Mouse (Mus musculus): Measurements from ENCODE around the gene 1700016H13Rik. TPM values are rescaled to one million over a fixed set of nuclear protein-coding genes. Genes with fewer than 3 reads are reported as not detected.

1700016H13Rik gene
- polyA plus RNA-seq, 1 experiment from 2014 or later = 0.49 TPM

DNA sequence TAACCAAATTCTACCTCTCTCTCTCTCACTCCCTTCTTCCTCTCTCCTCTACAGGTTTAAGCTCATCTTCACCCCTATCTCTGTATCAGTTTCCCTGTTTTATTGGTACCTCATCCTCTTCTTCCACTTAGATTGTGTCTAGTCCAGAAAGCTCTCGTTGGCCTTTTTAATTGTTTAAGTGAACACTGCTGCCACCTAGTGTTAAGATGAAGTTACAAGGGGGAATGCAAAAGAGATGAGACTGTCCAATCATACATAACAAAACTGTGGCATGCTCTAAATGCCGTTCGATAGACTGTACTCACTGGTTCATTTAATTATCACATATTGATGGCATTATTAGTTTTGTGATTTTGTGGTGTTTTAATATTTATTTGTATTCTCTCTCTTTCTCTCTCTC lies 3.8 kb upstream of the 1700016H13Rik start:
- H3K4me2 ChIP-seq (ENCODE audit: low read length) = no peak overlapping the region
- ATAC-seq (replicated peaks; ENCODE audit: low FRiP score, low TSS enrichment, low read depth) (no peak), DNase-seq (ENCODE audit: low spot score) (no peak)
- no peaks in the 10 kb centered on the region for H3K27me3 ChIP-seq (replicated peaks; ENCODE audit: control insufficient read depth, insufficient read depth, low read length)
- H3K9me3 ChIP-seq (ENCODE audit: control insufficient read depth, low read length) = no peaks in the 10 kb centered on the region
- no peaks in the 10 kb centered on the region for H3K36me3 ChIP-seq (ENCODE audit: control insufficient read depth, insufficient read depth, low read length)
- 29% methylated on average over 3 of the region's 3 CpGs for WGBS
- H3K9ac ChIP-seq (ENCODE audit: low read length) = no peak overlapping the region
- no peak overlapping the region for H3K27ac ChIP-seq (ENCODE audit: low read depth)
- no peak overlapping the region for H3K4me3 ChIP-seq (ENCODE audit: low read depth, low read length)
- no peaks in the 10 kb centered on the region; the same call in 1 of the 2 replicates for H3K4me1 ChIP-seq (replicated peaks; ENCODE audit: control insufficient read depth, insufficient read depth, low read length)

DNA sequence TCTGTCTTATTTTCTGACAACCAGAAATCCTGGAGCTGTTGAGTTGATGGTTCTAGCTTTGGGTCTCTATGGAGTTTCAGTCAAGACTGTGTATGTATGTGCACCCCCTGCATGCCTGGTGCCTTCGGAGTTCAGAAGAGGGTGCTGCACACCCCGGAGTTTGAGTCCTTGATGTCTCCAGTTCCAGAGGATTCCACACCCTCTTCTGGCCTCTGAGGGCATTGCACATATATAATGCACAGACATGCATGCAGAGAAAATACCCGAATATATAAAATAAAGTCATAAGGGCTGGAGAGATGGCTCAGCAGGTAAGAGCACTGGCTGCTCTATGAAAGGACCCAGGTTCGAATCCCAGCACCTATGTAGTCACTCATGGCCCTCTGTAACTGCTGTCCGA lies 3.1 kb upstream of the 1700016H13Rik start:
- Histone ChIP-seq H3K4me2 (ENCODE audit: low read length) (no peak overlapping the region), H3K27ac (ENCODE audit: low read depth) (no peak overlapping the region), H3K9ac (ENCODE audit: low read length) (no peak overlapping the region), H3K36me3 (ENCODE audit: control insufficient read depth, insufficient read depth, low read length) (no peaks in the 10 kb centered on the region), H3K4me1 (replicated peaks; ENCODE audit: control insufficient read depth, insufficient read depth, low read length) (no peaks in the 10 kb centered on the region; the same call in 1 of the 2 replicates), H3K4me3 (ENCODE audit: low read depth, low read length) (no peak overlapping the region), H3K9me3 (ENCODE audit: control insufficient read depth, low read length) (no peaks in the 10 kb centered on the region), H3K27me3 (replicated peaks; ENCODE audit: control insufficient read depth, insufficient read depth, low read length) (no peaks in the 10 kb centered on the region)
- WGBS = 64% methylated on average over 5 of the region's 5 CpGs
- ATAC-seq (replicated peaks; ENCODE audit: low FRiP score, low TSS enrichment, low read depth) (no peak), DNase-seq (ENCODE audit: low spot score) (no peak)

- Histone ChIP-seq H3K27me3 (replicated peaks; ENCODE audit: control insufficient read depth, insufficient read depth, low read length) (no peaks in the 10 kb centered on the region), H3K4me3 (ENCODE audit: low read depth, low read length) (no peak overlapping the region), H3K9ac (ENCODE audit: low read length) (no peak overlapping the region), H3K27ac (ENCODE audit: low read depth) (no peak overlapping the region), H3K9me3 (ENCODE audit: control insufficient read depth, low read length) (no peaks in the 10 kb centered on the region), H3K36me3 (ENCODE audit: control insufficient read depth, insufficient read depth, low read length) (no peaks in the 10 kb centered on the region), H3K4me2 (ENCODE audit: low read length) (peak overlapping the region; percentile 97), H3K4me1 (replicated peaks; ENCODE audit: control insufficient read depth, insufficient read depth, low read length) (no peaks in the 10 kb centered on the region; the same call in 1 of the 2 replicates)
- ATAC-seq (replicated peaks; ENCODE audit: low FRiP score, low TSS enrichment, low read depth) (no peak), DNase-seq (ENCODE audit: low spot score) (no peak)
- 59% methylated on average over 4 of the region's 4 CpGs for WGBS
These were observed 1.0 kb downstream of the 1700016H13Rik start for GRCm38 (mm10) chr5:103654780-103655179.

DNA sequence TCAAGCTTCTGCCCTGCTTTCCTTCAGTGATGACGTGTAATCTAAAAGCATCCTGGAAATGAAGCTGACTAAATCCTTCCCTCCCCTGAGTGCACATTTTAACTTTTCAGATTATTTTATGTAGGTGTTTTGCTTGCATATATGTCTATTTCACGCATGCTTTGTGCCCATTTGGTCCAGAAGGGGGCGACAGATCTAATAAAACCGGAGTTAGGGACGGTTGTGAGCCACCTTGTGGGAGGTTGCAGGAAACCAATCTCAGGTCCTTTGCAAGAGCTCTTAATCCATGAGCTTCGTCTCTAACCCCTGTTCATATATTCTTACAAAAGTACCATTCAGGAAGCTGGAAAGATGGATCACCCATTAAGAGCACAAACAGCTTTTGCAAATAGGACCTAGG lies 1.6 kb downstream of the 1700016H13Rik start:
- Histone ChIP-seq H3K36me3 (ENCODE audit: control insufficient read depth, insufficient read depth, low read length) (no peaks in the 10 kb centered on the region), H3K27ac (ENCODE audit: low read depth) (no peak overlapping the region), H3K4me2 (ENCODE audit: low read length) (no peak overlapping the region), H3K4me1 (replicated peaks; ENCODE audit: control insufficient read depth, insufficient read depth, low read length) (no peaks in the 10 kb centered on the region; the same call in 1 of the 2 replicates), H3K9me3 (ENCODE audit: control insufficient read depth, low read length) (no peaks in the 10 kb centered on the region), H3K27me3 (replicated peaks; ENCODE audit: control insufficient read depth, insufficient read depth, low read length) (no peaks in the 10 kb centered on the region), H3K4me3 (ENCODE audit: low read depth, low read length) (no peak overlapping the region), H3K9ac (ENCODE audit: low read length) (no peak overlapping the region)
- ATAC-seq (replicated peaks; ENCODE audit: low FRiP score, low TSS enrichment, low read depth) = no peak
- DNase-seq (ENCODE audit: low spot score) = no peak
- 39% methylated on average over 6 of the region's 6 CpGs for WGBS

- H3K4me1 ChIP-seq (replicated peaks; ENCODE audit: control insufficient read depth, insufficient read depth, low read length) = 0 out of 2 replicates have a peak, but pooled peaks cover 3% of the 10 kb centered on the region
- H3K9ac ChIP-seq (ENCODE audit: low read length) = no peak overlapping the region
- ATAC-seq (replicated peaks; ENCODE audit: low FRiP score, low TSS enrichment, low read depth) (no peak), DNase-seq (ENCODE audit: low spot score) (no peak)
- no peaks in the 10 kb centered on the region for H3K9me3 ChIP-seq (ENCODE audit: control insufficient read depth, low read length)
- H3K27ac ChIP-seq (ENCODE audit: low read depth) = no peak overlapping the region
- H3K36me3 ChIP-seq (ENCODE audit: control insufficient read depth, insufficient read depth, low read length) = no peaks in the 10 kb centered on the region
- no peak overlapping the region for H3K4me3 ChIP-seq (ENCODE audit: low read depth, low read length)
- WGBS = 85% methylated on average over 3 of the region's 3 CpGs
- no peaks in the 10 kb centered on the region for H3K27me3 ChIP-seq (replicated peaks; ENCODE audit: control insufficient read depth, insufficient read depth, low read length)
- H3K4me2 ChIP-seq (ENCODE audit: low read length) = no peak overlapping the region
These were observed 8.5 kb downstream of the 1700016H13Rik start for GRCm38 (mm10) chr5:103647320-103647719.

DNA sequence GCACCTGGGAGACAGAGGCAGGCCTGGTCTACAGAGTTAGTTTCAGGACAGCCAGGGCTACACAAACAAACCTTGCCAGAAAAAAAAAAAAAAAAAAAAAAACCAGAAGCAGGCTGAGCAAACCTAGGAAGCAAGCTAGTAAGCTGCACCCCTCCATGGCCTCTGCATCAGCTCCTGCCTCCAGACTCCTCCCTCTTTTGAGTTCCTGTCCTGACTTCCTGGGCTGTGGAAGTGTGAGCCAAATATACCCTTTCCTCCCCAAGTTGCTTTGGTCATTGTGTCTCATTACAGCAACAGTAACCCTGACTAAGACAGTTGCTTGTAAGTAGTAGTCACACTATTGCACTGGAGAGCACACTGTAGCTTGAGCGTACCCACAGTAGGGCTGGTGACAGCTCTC lies 11.6 kb downstream of the 1700016H13Rik start:
- Histone ChIP-seq H3K4me3 (ENCODE audit: low read depth, low read length) (no peak overlapping the region), H3K4me1 (replicated peaks; ENCODE audit: control insufficient read depth, insufficient read depth, low read length) (0 out of 2 replicates have a peak, but pooled peaks cover 3% of the 10 kb centered on the region), H3K27me3 (replicated peaks; ENCODE audit: control insufficient read depth, insufficient read depth, low read length) (no peaks in the 10 kb centered on the region), H3K27ac (ENCODE audit: low read depth) (no peak overlapping the region), H3K9me3 (ENCODE audit: control insufficient read depth, low read length) (no peaks in the 10 kb centered on the region), H3K4me2 (ENCODE audit: low read length) (no peak overlapping the region), H3K36me3 (ENCODE audit: control insufficient read depth, insufficient read depth, low read length) (no peaks in the 10 kb centered on the region), H3K9ac (ENCODE audit: low read length) (no peak overlapping the region)
- DNase-seq (ENCODE audit: low spot score) = no peak
- 91% methylated on average over 1 of the region's 1 CpGs for WGBS
- no peak for ATAC-seq (replicated peaks; ENCODE audit: low FRiP score, low TSS enrichment, low read depth)

- no peak overlapping the region for H3K27ac ChIP-seq (ENCODE audit: low read depth)
- H3K4me1 ChIP-seq (replicated peaks; ENCODE audit: control insufficient read depth, insufficient read depth, low read length) = no peaks in the 10 kb centered on the region
- WGBS = 87% methylated on average over 2 of the region's 2 CpGs
- H3K4me3 ChIP-seq (ENCODE audit: low read depth, low read length) = no peak overlapping the region
- H3K9me3 ChIP-seq (ENCODE audit: control insufficient read depth, low read length) = no peaks in the 10 kb centered on the region
- H3K4me2 ChIP-seq (ENCODE audit: low read length) = no peak overlapping the region
- H3K27me3 ChIP-seq (replicated peaks; ENCODE audit: control insufficient read depth, insufficient read depth, low read length) = no peaks in the 10 kb centered on the region
- DNase-seq (ENCODE audit: low spot score) = no peak
- ATAC-seq (replicated peaks; ENCODE audit: low FRiP score, low TSS enrichment, low read depth) = no peak
- H3K9ac ChIP-seq (ENCODE audit: low read length) = no peak overlapping the region
- H3K36me3 ChIP-seq (ENCODE audit: control insufficient read depth, insufficient read depth, low read length) = no peaks in the 10 kb centered on the region
These were observed 18.6 kb downstream of the 1700016H13Rik start for GRCm38 (mm10) chr5:103637162-103637561.

DNA sequence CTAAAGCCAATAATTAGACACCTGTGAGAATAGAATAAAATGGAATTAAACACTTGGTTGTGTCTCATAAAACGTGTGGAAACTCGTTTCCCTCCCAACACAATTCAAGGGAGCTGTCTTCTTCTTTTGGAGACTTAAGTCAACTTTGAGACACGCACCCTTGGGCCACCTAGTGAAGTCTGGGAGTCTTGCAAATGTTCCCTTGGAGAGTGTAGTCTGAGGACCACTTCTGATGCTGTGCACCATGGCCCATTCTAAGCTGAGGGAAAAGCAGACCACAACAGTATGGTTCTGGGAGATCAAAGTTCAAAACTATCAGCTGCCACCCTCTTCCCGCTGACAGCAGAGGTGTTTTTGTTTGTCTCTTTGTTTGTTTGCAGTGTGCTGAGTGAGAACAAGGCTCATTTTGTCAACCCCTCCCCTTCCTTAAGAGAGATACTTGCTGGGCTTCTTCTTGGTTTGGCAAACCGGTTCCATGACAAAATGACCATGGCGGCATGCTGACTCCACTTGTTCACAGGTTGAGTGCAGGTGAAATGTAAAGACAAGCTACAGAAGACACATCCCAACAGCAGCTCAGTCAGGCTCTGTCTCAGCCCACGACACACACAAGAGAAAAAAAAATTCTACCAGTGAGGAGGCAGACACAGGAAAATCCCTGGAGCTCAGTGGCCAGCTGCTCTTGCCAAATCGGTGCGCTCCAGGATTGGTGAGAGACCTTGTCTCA lies 25.8 kb downstream of the 1700016H13Rik start:
- no peaks in the 10 kb centered on the region; the same call in 1 of the 2 replicates for H3K4me1 ChIP-seq (replicated peaks; ENCODE audit: control insufficient read depth, insufficient read depth, low read length)
- no peaks in the 10 kb centered on the region for H3K9me3 ChIP-seq (ENCODE audit: control insufficient read depth, low read length)
- H3K27ac ChIP-seq (ENCODE audit: low read depth) = 0 out of 2 replicates have a peak overlapping the region, but pooled peaks have one; percentile 33
- H3K4me3 ChIP-seq (ENCODE audit: low read depth, low read length) = no peak overlapping the region
- H3K9ac ChIP-seq (ENCODE audit: low read length) = no peak overlapping the region
- H3K4me2 ChIP-seq (ENCODE audit: low read length) = no peak overlapping the region
- H3K36me3 ChIP-seq (ENCODE audit: control insufficient read depth, insufficient read depth, low read length) = no peaks in the 10 kb centered on the region
- H3K27me3 ChIP-seq (replicated peaks; ENCODE audit: control insufficient read depth, insufficient read depth, low read length) = no peaks in the 10 kb centered on the region
- no peak; the same call in 1 of the 2 replicates for ATAC-seq (replicated peaks; ENCODE audit: low FRiP score, low TSS enrichment, low read depth)
- 61% methylated on average over 9 of the region's 9 CpGs for WGBS
- no peak for DNase-seq (ENCODE audit: low spot score)
